Mouse (Mus musculus) ovary, postnatal 14 days (tissue): ENCODE measurements around the gene Gm14419.
"Not testable (repeated sequence)": the region's sequence is repeated elsewhere in the genome, so short reads cannot be mapped to it uniquely, and the experiment has no call there.

ENCODE experiments used
- DNase-seq: peaks from one replicate; pipeline ENCODE4 v3.0.0; 2022; ENCODE audit warnings: low spot score

Gm14419 gene

GRCm38 (mm10) chr2:177000656-177001055 is at the start of gene Gm14419:
Gene Gm14419, plus strand, starts transcription at chr2:177000956.
- DNase-seq = not testable (repeated sequence)
